Mouse (Mus musculus): Measurements from ENCODE around the gene Dazap2. TPM values are rescaled to one million over a fixed set of nuclear protein-coding genes. Genes with fewer than 3 reads are reported as not detected.

The Dazap2 gene
- total RNA-seq, 1 experiment from 2014 or later = 179 TPM

DNA sequence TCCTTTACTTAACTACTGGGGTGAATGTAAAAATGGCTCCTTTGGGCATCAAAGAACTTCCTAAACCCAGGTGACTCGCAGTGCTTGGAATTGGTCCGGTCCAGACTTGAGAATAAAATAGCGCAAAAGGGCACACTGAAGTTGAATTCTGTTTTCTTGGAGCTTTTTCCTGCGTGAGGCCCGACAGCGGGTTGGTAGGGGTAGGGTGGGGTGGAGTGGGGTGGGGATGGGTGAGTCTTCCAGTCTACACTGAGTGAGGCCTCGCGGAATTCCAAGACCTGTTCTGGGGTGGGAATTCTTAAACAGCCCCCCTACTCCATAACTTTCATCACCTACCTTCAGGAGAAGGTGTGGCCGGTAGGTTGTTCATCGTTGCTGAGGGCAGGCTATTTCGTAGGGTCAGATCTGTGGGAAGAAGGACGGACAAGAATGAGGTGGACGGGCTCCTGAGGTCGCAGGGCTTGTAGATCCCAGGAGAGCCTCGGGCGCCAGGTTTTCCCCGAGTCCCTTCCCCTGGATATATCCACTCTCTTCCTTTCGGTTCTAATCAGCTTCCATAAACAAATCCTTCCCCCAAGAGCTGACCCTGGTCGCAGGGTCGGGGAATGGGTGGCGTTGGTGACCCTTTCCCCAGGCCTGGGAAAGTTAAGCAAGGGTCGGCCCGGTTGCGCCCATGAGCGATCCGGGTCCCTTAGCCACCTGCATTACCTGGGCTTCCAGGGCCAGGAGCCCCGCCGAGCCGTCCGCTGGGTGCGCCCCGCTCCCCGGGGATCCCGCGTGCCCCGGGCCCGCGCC is 20.9 kb downstream of the Dazap2 start:
- ATAC-seq (replicated peaks; ENCODE audit: low read depth, poor library complexity, severe bottlenecking) = no peak

DNA sequence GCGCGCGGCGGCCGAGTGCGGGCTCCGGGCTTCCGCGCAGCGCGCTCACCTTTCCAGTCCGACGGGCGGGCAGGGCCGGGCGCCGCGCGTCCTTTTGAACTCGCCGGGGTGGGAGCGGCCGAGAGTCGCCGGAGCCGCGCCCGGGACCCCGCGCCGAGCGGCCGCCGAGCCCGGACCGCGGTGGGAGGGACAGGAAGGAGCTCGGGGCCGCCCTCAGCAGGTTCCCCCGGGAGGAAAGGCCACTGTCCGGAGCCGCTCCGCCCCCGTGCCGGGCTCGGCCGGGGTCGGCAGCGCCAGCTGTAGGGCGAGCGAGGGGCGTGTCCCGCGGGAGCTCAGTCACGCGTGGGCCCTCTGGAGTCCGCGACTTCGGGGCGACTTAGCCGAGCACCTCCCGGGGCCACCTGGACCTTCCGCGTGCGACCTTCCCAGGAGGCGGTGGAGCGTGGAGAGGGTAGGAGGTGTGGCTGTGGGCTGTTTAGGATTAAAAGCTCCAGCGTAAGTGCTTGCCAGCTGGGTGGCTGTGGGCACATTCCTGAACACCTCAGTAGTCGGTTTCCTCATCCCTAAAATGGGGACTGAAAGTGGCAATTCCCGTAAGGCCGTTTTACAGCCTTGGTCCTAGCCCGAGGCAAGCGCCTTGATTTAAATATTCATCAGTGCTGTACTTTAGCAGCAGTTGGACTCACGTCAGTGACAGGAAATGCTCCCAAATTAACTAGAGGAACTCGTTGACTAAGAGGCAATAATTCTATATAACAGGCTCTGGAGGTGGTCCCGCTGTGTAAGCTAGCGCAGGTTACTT is 21.8 kb downstream of the Dazap2 start, which contains the start of gene Smagp:
TSS of gene Smagp (minus strand) at position 241 of the 802 bp plus-strand sequence.
- no peak for ATAC-seq (replicated peaks; ENCODE audit: low read depth, poor library complexity, severe bottlenecking)

GRCm38 (mm10) chr15:100637661-100638060 is 22.5 kb downstream of the Dazap2 start:
- ATAC-seq (replicated peaks; ENCODE audit: low read depth, poor library complexity, severe bottlenecking) = peak; percentile 48

DNA sequence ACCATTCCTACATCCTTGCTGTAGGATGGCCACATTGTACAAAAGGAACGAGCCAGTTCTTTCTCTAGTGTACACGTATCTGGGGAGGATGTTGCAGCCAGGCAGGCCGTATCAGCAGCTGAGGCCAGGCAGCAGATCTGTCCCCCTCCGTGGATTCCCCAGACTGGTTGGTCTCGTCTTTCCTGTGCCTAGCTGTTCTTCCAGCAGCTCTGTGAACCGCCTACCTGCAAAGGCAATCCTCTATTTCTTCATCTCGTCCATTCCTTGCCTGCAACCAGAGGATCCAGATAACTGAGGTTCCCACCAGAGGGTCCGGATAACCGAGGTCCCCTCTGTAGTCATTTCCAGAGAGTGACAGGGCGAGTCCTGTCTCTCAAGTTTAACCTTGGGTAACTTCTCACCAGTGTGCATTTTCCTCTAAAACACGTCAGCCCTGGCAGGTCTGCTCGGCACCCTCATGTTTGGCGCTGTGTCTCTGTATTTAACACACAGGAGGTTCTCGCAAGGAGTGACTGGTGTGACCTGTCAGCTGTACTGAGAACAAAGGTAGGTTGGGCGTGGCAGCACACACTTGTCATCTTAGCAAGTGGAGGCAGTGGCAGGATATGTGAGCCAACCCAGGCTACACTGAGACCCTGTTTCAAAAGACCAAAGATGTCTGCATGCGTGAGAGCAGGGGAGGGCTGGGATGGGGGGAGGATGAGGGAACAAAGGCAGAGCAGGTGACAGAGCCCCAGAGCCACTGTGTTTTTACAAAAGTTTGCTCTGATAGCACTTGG is 25.0 kb downstream of the Dazap2 start:
- ATAC-seq (replicated peaks; ENCODE audit: low read depth, poor library complexity, severe bottlenecking) = no peak

- ATAC-seq (replicated peaks; ENCODE audit: low read depth, poor library complexity, severe bottlenecking) = no peak
Observed at GRCm38 (mm10) chr15:100641226-100641810, 26.2 kb downstream of the Dazap2 start.

GRCm38 (mm10) chr15:100642451-100642850 is 27.3 kb downstream of the Dazap2 start:
- ATAC-seq (replicated peaks; ENCODE audit: low read depth, poor library complexity, severe bottlenecking) = no peak

DNA sequence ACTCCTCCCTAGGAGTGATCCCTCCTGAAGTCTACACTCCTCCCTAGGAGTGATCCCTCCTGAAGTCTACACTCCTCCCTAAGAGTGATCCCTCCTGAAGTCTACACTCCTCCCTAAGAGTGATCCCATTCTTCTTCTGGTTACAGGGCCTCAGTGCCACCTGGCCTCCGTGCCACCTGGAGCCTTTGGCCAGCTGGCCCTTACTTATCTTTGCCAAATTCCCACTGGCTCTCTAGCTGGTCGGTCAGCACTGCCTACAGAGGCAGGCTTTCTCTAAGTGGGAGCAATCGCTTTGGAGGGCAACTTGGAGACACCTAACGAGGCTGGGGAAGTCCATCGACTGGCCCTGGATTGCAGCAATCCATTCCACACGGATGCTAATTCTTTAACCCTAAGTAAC is 31.0 kb downstream of the Dazap2 start:
- ATAC-seq (replicated peaks; ENCODE audit: low read depth, poor library complexity, severe bottlenecking) = no peak

GRCm38 (mm10) chr15:100650111-100650510 is 35.0 kb downstream of the Dazap2 start:
- no peak for ATAC-seq (replicated peaks; ENCODE audit: low read depth, poor library complexity, severe bottlenecking)

DNA sequence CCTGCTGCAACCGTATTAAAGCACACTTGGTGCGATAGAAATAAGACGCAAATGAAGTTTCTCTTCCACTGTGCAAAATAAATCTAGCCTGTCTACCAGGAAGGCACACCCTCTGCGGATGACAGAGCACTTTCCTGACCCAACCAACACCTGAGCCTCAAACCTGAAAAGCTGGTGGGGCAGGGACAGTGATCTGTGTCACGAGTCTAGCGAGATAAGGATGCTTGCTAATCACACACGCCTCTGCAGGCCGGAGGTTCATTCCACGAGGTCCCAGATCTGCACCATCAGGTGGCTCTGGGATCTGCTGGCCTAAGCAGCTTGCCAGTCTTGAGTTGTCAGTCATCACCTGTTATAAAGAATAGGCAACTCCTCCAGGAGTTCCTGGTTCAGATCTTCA is 36.5 kb downstream of the Dazap2 start:
- no peak for ATAC-seq (replicated peaks; ENCODE audit: low read depth, poor library complexity, severe bottlenecking)

GRCm38 (mm10) chr15:100654271-100654670 is 39.1 kb downstream of the Dazap2 start:
- no peak for ATAC-seq (replicated peaks; ENCODE audit: low read depth, poor library complexity, severe bottlenecking)

DNA sequence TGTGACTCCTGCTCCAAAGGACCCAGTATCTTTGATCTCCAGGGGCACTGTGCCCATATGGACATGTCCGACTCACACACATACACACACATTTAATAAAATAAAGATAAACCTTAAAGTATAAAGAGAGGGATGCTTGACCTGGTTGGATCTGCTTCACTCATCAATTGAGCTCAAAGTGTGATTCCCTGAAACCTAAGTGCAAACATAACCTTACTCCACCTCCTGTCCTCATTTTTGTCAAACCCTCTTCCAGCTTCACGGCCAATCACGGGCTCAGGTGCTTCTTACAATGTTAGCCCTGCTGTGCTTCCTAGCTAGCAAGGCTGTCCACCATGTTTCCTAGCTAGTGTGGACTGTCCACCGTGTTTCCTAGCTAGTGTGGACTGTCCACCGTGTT is 40.1 kb downstream of the Dazap2 start:
- ATAC-seq (replicated peaks; ENCODE audit: low read depth, poor library complexity, severe bottlenecking) = no peak

GRCm38 (mm10) chr15:100660306-100660705 is 45.2 kb downstream of the Dazap2 start:
- no peak for ATAC-seq (replicated peaks; ENCODE audit: low read depth, poor library complexity, severe bottlenecking)

DNA sequence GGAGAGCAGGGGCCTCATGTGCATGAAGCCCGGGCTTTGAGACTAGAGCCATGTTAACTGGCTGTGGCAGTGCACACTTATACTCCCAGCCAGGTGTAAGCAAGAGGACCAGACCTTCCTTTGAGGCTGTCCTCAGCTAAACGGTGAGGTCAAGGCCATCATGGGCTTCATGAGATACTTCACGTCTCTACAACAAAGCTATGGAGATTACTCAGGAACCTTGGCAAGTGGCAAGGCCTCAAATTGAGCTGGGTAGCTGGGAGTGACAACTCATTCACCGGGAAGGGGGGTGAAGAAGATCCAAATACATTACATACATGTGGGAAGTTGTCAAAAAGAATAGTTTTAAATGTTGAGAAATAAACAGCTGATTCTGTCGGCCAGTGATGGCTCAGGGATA is 45.7 kb downstream of the Dazap2 start:
- ATAC-seq (replicated peaks; ENCODE audit: low read depth, poor library complexity, severe bottlenecking) = no peak

- ATAC-seq (replicated peaks; ENCODE audit: low read depth, poor library complexity, severe bottlenecking) = peak; percentile 37
Observed at GRCm38 (mm10) chr15:100664813-100665274, 49.7 kb downstream of the Dazap2 start.

GRCm38 (mm10) chr15:100665411-100666218 is 50.5 kb downstream of the Dazap2 start:
- ATAC-seq (replicated peaks; ENCODE audit: low read depth, poor library complexity, severe bottlenecking) = no peak

DNA sequence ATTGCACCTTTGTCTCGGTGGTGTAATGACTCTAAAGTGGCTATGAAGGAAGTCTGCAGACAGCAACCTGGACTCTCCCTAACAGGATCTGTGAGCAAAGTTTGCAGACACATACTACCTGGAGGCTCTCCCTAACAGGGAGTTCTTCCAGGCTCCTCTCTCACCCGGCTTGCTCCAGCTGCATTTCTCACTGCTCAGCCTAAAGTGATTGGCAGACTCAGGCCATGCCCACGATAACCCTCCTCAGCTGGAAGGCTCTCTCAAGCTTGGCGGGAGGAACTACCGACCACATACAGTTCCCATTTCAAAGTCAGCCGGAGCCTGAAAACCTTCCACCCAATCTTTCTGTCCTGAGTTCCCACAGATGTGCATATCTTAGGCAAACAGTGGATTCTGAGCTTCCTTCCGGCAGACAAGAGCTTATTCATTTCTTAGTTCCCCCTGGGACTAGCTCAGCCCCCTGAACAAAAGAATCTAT is 51.1 kb downstream of the Dazap2 start:
- ATAC-seq (replicated peaks; ENCODE audit: low read depth, poor library complexity, severe bottlenecking) = peak; percentile 76

DNA sequence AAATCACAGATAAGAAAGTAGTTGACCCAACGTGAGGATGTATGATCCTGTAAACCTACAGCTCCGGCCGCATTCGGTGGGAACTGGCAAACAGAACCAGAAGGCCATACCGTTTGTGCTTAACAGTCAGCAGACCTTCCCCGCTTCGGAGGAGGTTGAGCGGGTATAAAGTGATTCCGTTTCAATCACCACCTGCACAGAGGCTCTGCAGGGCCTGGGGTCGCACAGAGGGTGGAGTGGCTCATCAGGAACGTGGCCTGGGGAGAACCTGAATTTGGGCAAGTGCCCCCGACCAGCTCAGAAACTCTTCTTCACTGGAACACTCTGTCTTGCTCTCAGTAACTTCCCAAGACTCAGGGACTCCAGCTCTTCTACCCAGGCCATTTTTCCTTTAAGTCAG is 51.7 kb downstream of the Dazap2 start:
- ATAC-seq (replicated peaks; ENCODE audit: low read depth, poor library complexity, severe bottlenecking) = no peak

- no peak for ATAC-seq (replicated peaks; ENCODE audit: low read depth, poor library complexity, severe bottlenecking)
Observed at GRCm38 (mm10) chr15:100667420-100667819, 52.3 kb downstream of the Dazap2 start.

Data from common myeloid progenitor, adult 5-6 weeks (primary cell).